24 mouse cellular contexts compared by ENCODE assay signal in the genomic region with DNA sequence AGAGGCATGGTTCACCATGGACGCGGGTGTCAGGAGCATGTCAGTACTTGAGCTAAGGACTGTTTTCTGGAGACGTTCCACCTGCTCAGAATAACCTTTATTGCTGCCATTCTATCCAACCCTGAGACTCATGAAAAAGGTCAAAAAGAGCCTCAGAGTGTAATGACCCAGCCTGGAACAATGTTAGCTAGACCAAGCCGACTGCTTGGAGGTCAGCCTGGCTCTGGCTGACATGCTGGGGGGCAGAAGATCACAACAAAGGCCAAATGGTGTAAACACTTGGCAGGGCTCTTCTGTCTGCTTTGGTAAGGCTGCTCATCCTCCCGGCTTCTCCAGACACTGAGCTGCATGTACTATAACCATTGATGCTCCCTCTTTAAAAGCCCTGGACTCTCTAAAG.
DNase-seq lines count a peak whose midpoint lies in the region; ATAC-seq lines count a peak whose summit lies in the region.
"Had no signal": no experiment of that assay in that cellular context is flagged by ENCODE, and none has a peak within 500 bp of the region (broad histone marks: within the 10 kb centered on the region; RNA-seq: fewer than 3 reads in every experiment).

No protein-coding gene starts in this region.

- no peaks in the 10 kb centered on the region for H3K36me3 ChIP-seq in kidney, embryonic 15.5 days
- H3K36me3 ChIP-seq: forebrain, embryonic 10.5 days; G1E; hindbrain, embryonic 10.5 days; hindbrain, embryonic 13.5 days had no signal

- no peak overlapping the region for H3K4me3 ChIP-seq in kidney, embryonic 15.5 days (replicated peaks)
- H3K4me3 ChIP-seq: forebrain, embryonic 10.5 days; forebrain, embryonic 13.5 days; hindbrain, embryonic 10.5 days; hindbrain, embryonic 13.5 days had no signal

- no peak overlapping the region for H3K9ac ChIP-seq in kidney, embryonic 15.5 days
- H3K9ac ChIP-seq: forebrain, embryonic 13.5 days; hindbrain, embryonic 13.5 days had no signal

- no peaks in the 10 kb centered on the region for H3K9me3 ChIP-seq in kidney, embryonic 15.5 days (replicated peaks)
- H3K9me3 ChIP-seq: forebrain, embryonic 10.5 days; forebrain, embryonic 13.5 days; G1E; hindbrain, embryonic 10.5 days; hindbrain, embryonic 13.5 days had no signal

- no peaks in the 10 kb centered on the region for H3K27me3 ChIP-seq in kidney, embryonic 15.5 days
- H3K27me3 ChIP-seq: CH12.LX; forebrain, embryonic 13.5 days; hindbrain, embryonic 13.5 days; Patski had no signal

- WGBS in kidney, embryonic 15.5 days: 33% methylated on average over 5 of the region's 5 CpGs

- no peak for ATAC-seq in kidney, embryonic 15.5 days (replicated peaks; ENCODE audit: low FRiP score)
- ATAC-seq: forebrain, embryonic 13.5 days; forebrain, embryonic 16.5 days; hindbrain, embryonic 16.5 days; Patski had no signal

- peaks cover 12% of the 10 kb centered on the region for H3K4me1 ChIP-seq in kidney, embryonic 15.5 days

- H3K27ac ChIP-seq in kidney, embryonic 15.5 days: no peak overlapping the region
- H3K27ac ChIP-seq: forebrain, embryonic 10.5 days; forebrain, embryonic 13.5 days; hindbrain, embryonic 10.5 days; hindbrain, embryonic 13.5 days had no signal

- DNase-seq in kidney, adult 11 months: peak; percentile 37
- peak; percentile 33 to 67 for DNase-seq in kidney, postnatal 25 days
- DNase-seq in kidney, postnatal 4 days: no peak
- peak; percentile 62 for DNase-seq in ovary, adult 18-20 months (ENCODE audit: low spot score)
- no peak for DNase-seq in ovary, postnatal 10 days (ENCODE audit: low spot score)
- DNase-seq: adrenal gland, postnatal 10 days; B cell, adult 2 months; cerebellum, adult 18-20 months; cerebellum, adult 9-10 months; cerebellum, postnatal 14 days; gastrocnemius, postnatal 10 days; gastrocnemius, postnatal 36 days; heart, postnatal 36 days had no signal

- no peak overlapping the region for H3K4me2 ChIP-seq in kidney, embryonic 15.5 days
- H3K4me2 ChIP-seq: forebrain, embryonic 13.5 days; heart, embryonic 11.5 days; hindbrain, embryonic 13.5 days had no signal

Comparison
In these comparisons a context has a peak if more than half of its experiments do, and no peak if none do; other contexts are left out.
1. DNase-seq: peak in kidney, adult 11 months (single experiment), kidney, postnatal 25 days (2 of 2) and ovary, adult 18-20 months (single experiment); none in kidney, postnatal 4 days (0 of 2) and ovary, postnatal 10 days (single experiment).